Mouse (Mus musculus): Measurements from ENCODE around the gene Elobl.

DNA sequence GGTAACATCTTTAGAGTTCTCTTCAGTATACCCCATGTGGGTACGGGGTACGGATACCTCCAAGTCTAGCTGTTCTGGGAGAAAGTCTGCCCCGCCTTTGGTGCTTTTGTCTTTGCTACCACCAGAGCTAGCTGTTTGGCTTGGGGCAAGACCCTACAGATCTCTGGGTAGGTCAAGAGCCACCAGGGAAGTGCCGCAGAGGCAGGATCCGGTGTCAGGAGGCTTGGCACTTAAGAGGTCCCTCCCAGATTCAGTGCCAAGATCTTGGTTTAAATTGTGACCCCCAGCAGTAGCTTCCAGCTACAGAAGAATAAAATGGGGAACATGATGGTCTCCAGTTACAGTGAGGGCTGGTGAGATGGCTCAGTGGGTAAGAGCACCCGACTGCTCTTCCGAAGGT, 34.8 kb upstream of the Elobl start:
- no peak for TF ChIP-seq POLR2A (IDR thresholded peaks at IDR 0.05; ENCODE audit: low read depth, low read length)
- no peak for TF ChIP-seq CTCF (conservative IDR thresholded peaks at IDR 0.05; ENCODE audit: insufficient read depth, insufficient read length, low read depth, low read length)

Measured in kidney, adult 2 months (tissue).